Comparison of ENCODE assay signal across 8 mouse cellular contexts in the genomic region with DNA sequence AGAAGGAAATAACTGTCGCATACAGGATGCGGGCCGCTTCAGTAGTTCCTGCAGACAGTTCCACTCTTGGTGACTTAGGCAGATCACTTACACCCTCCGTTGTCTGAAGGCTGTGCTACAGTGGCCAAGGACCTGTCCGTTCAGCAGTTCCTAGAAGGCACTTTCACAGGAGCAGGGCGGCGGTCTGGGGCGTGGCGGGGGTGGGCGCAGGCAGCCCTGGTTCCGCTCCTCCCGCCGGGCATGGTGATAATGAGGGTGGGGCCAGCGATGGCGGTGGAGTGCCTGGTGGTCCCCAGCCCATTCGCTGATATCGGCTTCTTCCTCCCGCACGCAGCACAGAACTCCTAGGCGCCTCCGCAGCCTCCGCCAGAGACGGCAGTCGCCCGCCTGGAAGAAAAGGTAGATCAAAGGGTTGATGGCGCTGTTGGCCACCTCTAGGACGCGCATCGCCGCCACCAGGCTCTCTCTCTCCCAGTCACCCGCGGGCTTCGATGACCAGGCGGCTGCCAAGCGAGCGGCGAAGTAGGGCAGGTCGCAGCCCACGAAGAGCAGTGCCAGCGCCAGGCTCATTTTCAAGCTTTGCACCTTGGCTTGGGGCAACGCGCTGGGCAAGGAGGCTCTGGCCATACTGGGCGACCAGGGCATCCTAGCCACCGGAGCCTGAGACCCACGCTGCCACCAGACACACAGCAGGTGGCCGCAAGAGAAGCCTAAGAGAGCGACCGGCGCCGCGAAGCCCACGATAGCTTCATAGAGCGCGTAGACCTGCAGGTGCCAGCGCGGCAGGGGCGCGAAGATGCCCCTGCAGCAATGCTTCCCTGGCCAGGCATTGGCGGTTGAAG. TPM values are rescaled to one million over a fixed set of nuclear protein-coding genes. Genes with fewer than 3 reads are reported as not detected.
DNase-seq lines count a peak whose midpoint lies in the region; ATAC-seq and TF ChIP-seq lines count a peak whose summit lies in the region.

No protein-coding gene starts in this region.

- DNase-seq in frontal cortex, postnatal 14 days (ENCODE audit: low spot score in 2 of 2), result no peak
- DNase-seq in cerebellum, postnatal 36 days, result peak; percentile 69 to 71
- peak; percentile 28 to 38 for DNase-seq in heart, adult 2 months
- peak; percentile 49 for DNase-seq in kidney, adult 18-20 months
- peak; percentile 68 for DNase-seq in limb, embryonic 11.5 days (ENCODE audit: low spot score)
- DNase-seq in spleen, postnatal 10 days (ENCODE audit: low spot score in 2 of 2), result peak; percentile 47 to 54

- intact Hi-C loops in heart, adult 2 months (cut with DNase I), result loop anchor here (2.0 to 5.0 kb wide), 3 partner anchors 31 to 113 kb away; a partner anchor contains a TSS

- H3K27me3 ChIP-seq in heart, adult 2 months (ENCODE audit: control insufficient read depth, insufficient read depth, low read length), result peaks cover 3% of the 10 kb centered on the region; the same call in 1 of the 2 replicates
- H3K27me3 ChIP-seq in limb, embryonic 11.5 days (ENCODE audit: control insufficient read depth, insufficient read depth, low read length), result peaks cover 26% of the 10 kb centered on the region
- peaks cover 50% of the 10 kb centered on the region for H3K27me3 ChIP-seq in midbrain, embryonic 12.5 days

- peak overlapping the region; percentile 54 for H3K4me3 ChIP-seq in heart, adult 2 months
- H3K4me3 ChIP-seq in limb, embryonic 11.5 days (ENCODE audit: low read depth, low read length), result peak overlapping the region; percentile 47
- peak overlapping the region; percentile 55 for H3K4me3 ChIP-seq in midbrain, embryonic 12.5 days

- H3K9ac ChIP-seq in heart, adult 2 months (ENCODE audit: low read depth, low read length), result peak overlapping the region; percentile 17
- peak overlapping the region; percentile 1; the same call in 1 of the 2 replicates for H3K9ac ChIP-seq in limb, embryonic 11.5 days (ENCODE audit: low read length)
- H3K9ac ChIP-seq in midbrain, embryonic 12.5 days (replicated peaks), result peak overlapping the region; percentile 60

- no peak overlapping the region for H3K27ac ChIP-seq in heart, adult 2 months
- no peak overlapping the region for H3K27ac ChIP-seq in limb, embryonic 11.5 days (replicated peaks; ENCODE audit: low read depth, low read length)
- H3K27ac ChIP-seq in midbrain, embryonic 12.5 days (replicated peaks), result no peak overlapping the region

- peaks cover 3% of the 10 kb centered on the region for H3K4me1 ChIP-seq in heart, adult 2 months (ENCODE audit: control insufficient read depth, insufficient read depth, low read length)
- peaks cover 8% of the 10 kb centered on the region for H3K4me1 ChIP-seq in limb, embryonic 11.5 days (ENCODE audit: control insufficient read depth, insufficient read depth, low read length)
- peaks cover 17% of the 10 kb centered on the region for H3K4me1 ChIP-seq in midbrain, embryonic 12.5 days

- ATAC-seq in frontal cortex, adult (ENCODE audit: low TSS enrichment), result peak; percentile 24
- peak; percentile 78 for ATAC-seq in limb, embryonic 11.5 days (ENCODE audit: insufficient number of reproducible peaks, low FRiP score, low TSS enrichment, low read depth)
- ATAC-seq in midbrain, embryonic 12.5 days (ENCODE audit: low FRiP score, low read depth), result peak; percentile 57

- no peak for TF ChIP-seq POLR2A in heart, adult 2 months (IDR thresholded peaks at IDR 0.05; ENCODE audit: insufficient read depth, low read depth, low read length)

- no peak for TF ChIP-seq CTCF in heart, adult 2 months (IDR thresholded peaks at IDR 0.05)

- peak overlapping the region; percentile 92 for H3K4me2 ChIP-seq in limb, embryonic 11.5 days (ENCODE audit: low read depth, severe bottlenecking)
- H3K4me2 ChIP-seq in midbrain, embryonic 12.5 days (replicated peaks), result peak overlapping the region; percentile 99

- H3K9me3 ChIP-seq in limb, embryonic 11.5 days (ENCODE audit: control insufficient read depth, low read length), result no peaks in the 10 kb centered on the region
- no peaks in the 10 kb centered on the region for H3K9me3 ChIP-seq in midbrain, embryonic 12.5 days

- H3K36me3 ChIP-seq in heart, adult 2 months (ENCODE audit: control insufficient read depth, insufficient read depth, low read length), result no peaks in the 10 kb centered on the region
- no peaks in the 10 kb centered on the region for H3K36me3 ChIP-seq in limb, embryonic 11.5 days (ENCODE audit: control insufficient read depth, insufficient read depth, low read length)
- no peaks in the 10 kb centered on the region for H3K36me3 ChIP-seq in midbrain, embryonic 12.5 days

- WGBS in heart, adult 2 months, result 2% methylated on average over 58 of the region's 59 CpGs
- 1% methylated on average over 55 of the region's 59 CpGs for WGBS in limb, embryonic 11.5 days
- WGBS in midbrain, embryonic 12.5 days, result 1% methylated on average over 59 of the region's 59 CpGs

- H3K79me2 ChIP-seq in heart, adult 2 months (replicated peaks; ENCODE audit: control insufficient read depth, insufficient read depth, low read length), result no peaks in the 10 kb centered on the region

- no peak for TF ChIP-seq EP300 in heart, adult 2 months (IDR thresholded peaks at IDR 0.05; ENCODE audit: insufficient read depth, low read depth, low read length)

RNA-seq across cellular contexts. Expression of a gene that starts 1.2 kb away (rescaled TPM):
- not detected for total RNA-seq in heart, adult 2 months (2021)
- polyA plus RNA-seq in heart, adult 2 months (2012; rRNA removed), result not detected in 2 replicates
- polyA plus RNA-seq in limb, embryonic 11.5 days (2014; fragmentation: Nextera tagmentation; extraction: Ambion mirVana), result 0.11 and 0.37 TPM in 2 replicates
- polyA plus RNA-seq in midbrain, embryonic 12.5 days (2016; fragmentation: Nextera tagmentation; extraction: Ambion mirVana), result 0.56 and 0.62 TPM in 2 replicates

RNA-seq across cellular contexts. Expression of a gene that starts 37.1 kb away (rescaled TPM):
- 10 to 100 TPM; 10.9 to 14.9 TPM for total RNA-seq in heart, adult 2 months (2021)
- polyA plus RNA-seq in heart, adult 2 months (2012; rRNA removed), result 4.4 and 8.4 TPM in 2 replicates
- polyA plus RNA-seq in limb, embryonic 11.5 days (2014; fragmentation: Nextera tagmentation; extraction: Ambion mirVana), result 19.1 and 21.8 TPM in 2 replicates
- 20.3 and 20.9 TPM in 2 replicates for polyA plus RNA-seq in midbrain, embryonic 12.5 days (2016; fragmentation: Nextera tagmentation; extraction: Ambion mirVana)

RNA-seq across cellular contexts. Expression of a gene that starts 42.8 kb away (rescaled TPM):
- total RNA-seq in heart, adult 2 months (2021), result 1 to 10 TPM; 3.5 to 4.0 TPM
- 2.4 and 3.7 TPM in 2 replicates for polyA plus RNA-seq in heart, adult 2 months (2012; rRNA removed)
- polyA plus RNA-seq in limb, embryonic 11.5 days (2014; fragmentation: Nextera tagmentation; extraction: Ambion mirVana), result 8.0 and 8.1 TPM in 2 replicates
- polyA plus RNA-seq in midbrain, embryonic 12.5 days (2016; fragmentation: Nextera tagmentation; extraction: Ambion mirVana), result 5.1 and 6.0 TPM in 2 replicates

RNA-seq across cellular contexts. Expression of a gene that starts 42.9 kb away (rescaled TPM):
- 10 to 100 TPM; 10.3 to 11.1 TPM for total RNA-seq in heart, adult 2 months (2021)
- polyA plus RNA-seq in heart, adult 2 months (2012; rRNA removed), result 5.0 and 9.6 TPM in 2 replicates
- 20.1 and 20.6 TPM in 2 replicates for polyA plus RNA-seq in limb, embryonic 11.5 days (2014; fragmentation: Nextera tagmentation; extraction: Ambion mirVana)
- polyA plus RNA-seq in midbrain, embryonic 12.5 days (2016; fragmentation: Nextera tagmentation; extraction: Ambion mirVana), result 14.2 and 16.5 TPM in 2 replicates

Comparison
In these comparisons a context has a peak if more than half of its experiments do, and no peak if none do; other contexts are left out.
1. ATAC-seq: peak in every context shown above with its lines; median percentile 78 in limb, embryonic 11.5 days; 57 in midbrain, embryonic 12.5 days; 24 in frontal cortex, adult.
2. DNase-seq: peak in cerebellum, postnatal 36 days (2 of 2), heart, adult 2 months (2 of 2), kidney, adult 18-20 months (single experiment), limb, embryonic 11.5 days (single experiment) and spleen, postnatal 10 days (2 of 2); none in frontal cortex, postnatal 14 days (0 of 2).
3. H3K9ac ChIP-seq: peak in every context shown above with its lines; median percentile 60 in midbrain, embryonic 12.5 days; 17 in heart, adult 2 months; 1 in limb, embryonic 11.5 days.
4. Peak in every context shown above with its lines, with median percentiles within 50 percentile points of each other: H3K4me3 ChIP-seq.